Mouse (Mus musculus) intestine, postnatal 0 days (tissue): Measurements from ENCODE around the gene Ctf2. TPM values are rescaled to one million over a fixed set of nuclear protein-coding genes. Genes with fewer than 3 reads are reported as not detected.
A peak's percentile ranks its signal among the peaks of the same experiment; 100 is the strongest.
"Not testable (repeated sequence)": the region's sequence is repeated elsewhere in the genome, so short reads cannot be mapped to it uniquely, and the experiment has no call there.

ENCODE experiments used
- ATAC-seq: fragments of 200-750 bp; cut with Nextera tagmentation; 2 replicates; pipeline ENCODE4 v1.8.0; 2017; ENCODE audit warnings: mild to moderate bottlenecking, moderate TSS enrichment, moderate library complexity
- H3K27ac ChIP-seq: fragments of 300-500 bp; sonication (generic); 2 replicates; pipeline ENCODE4 v1.5.1; 2014; ENCODE audit warnings: mild to moderate bottlenecking, low read depth, low read length, moderate library complexity
- H3K27me3 ChIP-seq: fragments of 300-500 bp; sonication (generic); replicated peaks from 2 replicates; pipeline ENCODE4 v1.6.1; 2014; ENCODE audit warnings: low read length, mixed read lengths; ENCODE audit not compliant: control insufficient read depth, insufficient read depth
- H3K36me3 ChIP-seq: fragments of 300-500 bp; sonication (generic); 2 replicates; pipeline ENCODE4 v1.6.1; 2014; ENCODE audit warnings: mild to moderate bottlenecking, moderate library complexity; ENCODE audit not compliant: control insufficient read depth, insufficient read depth
- H3K4me1 ChIP-seq: fragments of 300-500 bp; sonication (generic); replicated peaks from 2 replicates; pipeline ENCODE4 v1.6.1; 2014; ENCODE audit warnings: antibody characterized with exemption, low read length, mixed read lengths; ENCODE audit not compliant: control insufficient read depth, insufficient read depth
- H3K4me2 ChIP-seq: fragments of 300-500 bp; sonication (generic); replicated peaks from 2 replicates; pipeline ENCODE4 v1.6.1; 2014; ENCODE audit warnings: low read depth, mild to moderate bottlenecking, moderate library complexity
- H3K4me3 ChIP-seq: fragments of 300-500 bp; sonication (generic); 2 replicates; pipeline ENCODE4 v1.5.1; 2014; ENCODE audit warnings: low read depth, low read length
- H3K9ac ChIP-seq: fragments of 300-500 bp; sonication (generic); 2 replicates; pipeline ENCODE4 v1.6.1; 2014; ENCODE audit warnings: mild to moderate bottlenecking, low read depth, low read length
- H3K9me3 ChIP-seq: fragments of 300-500 bp; sonication (generic); 2 replicates; pipeline ENCODE4 v1.6.1; 2016; ENCODE audit warnings: mixed run types; ENCODE audit not compliant: control insufficient read depth
- CTCF ChIP-seq: sonication (generic); IDR thresholded peaks from 2 replicates; pipeline ENCODE4 v1.5.1; 2016; ENCODE audit warnings: low read depth, mild to moderate bottlenecking, control low read depth, antibody characterized with exemption, moderate library complexity
- WGBS: fragments of 180-500 bp; shearing (Covaris S2); extraction: QIAGEN DNeasy Blood & Tissue Kit; methylation state at CpG from one replicate; pipeline ENCODE4 v1.1.7; 2014; 5-methylcytosine and 5-hydroxymethylcytosine counted together
- polyA plus RNA-seq: library from polyadenylated mRNA; unstranded; fragments of >200 nt; fragmentation: Nextera tagmentation; extraction: Ambion mirVana; gene quantifications from 2 replicates; pipeline ENCODE4 v1.2.1, GENCODE M21; 2015

Gene Ctf2
- not detected in 2 replicates for polyA plus RNA-seq

DNA sequence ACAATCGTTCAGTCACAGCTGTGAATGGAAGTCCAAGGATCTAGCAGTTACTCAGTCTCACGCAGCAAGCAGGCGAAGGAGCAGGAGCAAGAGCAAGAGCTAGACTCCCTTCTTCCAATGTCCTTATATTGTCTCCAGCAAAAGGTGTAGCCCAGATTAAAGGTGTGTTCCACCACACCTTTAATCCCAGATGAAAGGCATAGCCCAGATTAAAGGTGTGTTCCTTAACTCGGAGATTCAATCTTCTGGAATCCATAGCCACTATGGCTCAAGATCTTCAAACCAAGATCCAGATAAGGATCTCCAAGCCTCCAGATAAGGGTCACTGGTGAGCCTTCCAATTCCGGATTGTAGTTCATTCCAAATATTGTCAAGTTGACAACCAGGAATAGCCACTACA is at the start of gene Ctf2:
Ctf2 (minus strand) TSS at position 101 of the 400 bp plus-strand sequence.
- not testable (repeated sequence) for H3K27me3 ChIP-seq, ATAC-seq, H3K27ac ChIP-seq, H3K4me1 ChIP-seq, H3K4me2 ChIP-seq, H3K9ac ChIP-seq, H3K36me3 ChIP-seq, H3K4me3 ChIP-seq, H3K9me3 ChIP-seq
- no CpG with 5 or more reads among the region's 5 CpGs for WGBS

DNA sequence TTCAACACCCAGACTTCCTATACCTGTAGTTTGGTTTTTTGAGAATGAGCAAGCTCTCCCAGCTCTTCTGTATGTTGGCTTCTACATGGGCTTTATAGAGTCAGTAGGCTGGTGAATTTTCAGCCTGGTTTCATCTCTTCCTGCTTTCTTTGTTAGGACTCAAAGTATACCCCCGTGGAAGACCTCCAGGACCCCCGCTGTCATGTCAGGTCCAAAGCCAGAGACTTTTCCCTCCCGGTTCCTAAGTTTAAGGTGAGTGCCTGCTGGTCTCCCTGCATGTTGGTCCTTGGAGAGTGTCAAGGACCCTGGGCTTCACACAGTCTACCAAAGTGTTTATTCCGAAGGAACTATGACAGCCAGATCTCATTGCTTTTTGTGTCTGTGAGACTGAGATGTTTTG is 46.4 kb upstream of the Ctf2 start:
- H3K9ac ChIP-seq = peak overlapping the region; percentile 96
- H3K27me3 ChIP-seq = no peaks in the 10 kb centered on the region
- ATAC-seq = no peak
- no peak overlapping the region for H3K27ac ChIP-seq
- H3K9me3 ChIP-seq = no peaks in the 10 kb centered on the region
- H3K4me3 ChIP-seq = peak overlapping the region; percentile 85
- 0 out of 2 replicates have a peak, but pooled peaks cover 4% of the 10 kb centered on the region for H3K4me1 ChIP-seq
- H3K4me2 ChIP-seq = peak overlapping the region; percentile 85
- no peak for TF ChIP-seq CTCF
- H3K36me3 ChIP-seq = peaks cover 25% of the 10 kb centered on the region
- 79% methylated on average over 4 of the region's 4 CpGs for WGBS

DNA sequence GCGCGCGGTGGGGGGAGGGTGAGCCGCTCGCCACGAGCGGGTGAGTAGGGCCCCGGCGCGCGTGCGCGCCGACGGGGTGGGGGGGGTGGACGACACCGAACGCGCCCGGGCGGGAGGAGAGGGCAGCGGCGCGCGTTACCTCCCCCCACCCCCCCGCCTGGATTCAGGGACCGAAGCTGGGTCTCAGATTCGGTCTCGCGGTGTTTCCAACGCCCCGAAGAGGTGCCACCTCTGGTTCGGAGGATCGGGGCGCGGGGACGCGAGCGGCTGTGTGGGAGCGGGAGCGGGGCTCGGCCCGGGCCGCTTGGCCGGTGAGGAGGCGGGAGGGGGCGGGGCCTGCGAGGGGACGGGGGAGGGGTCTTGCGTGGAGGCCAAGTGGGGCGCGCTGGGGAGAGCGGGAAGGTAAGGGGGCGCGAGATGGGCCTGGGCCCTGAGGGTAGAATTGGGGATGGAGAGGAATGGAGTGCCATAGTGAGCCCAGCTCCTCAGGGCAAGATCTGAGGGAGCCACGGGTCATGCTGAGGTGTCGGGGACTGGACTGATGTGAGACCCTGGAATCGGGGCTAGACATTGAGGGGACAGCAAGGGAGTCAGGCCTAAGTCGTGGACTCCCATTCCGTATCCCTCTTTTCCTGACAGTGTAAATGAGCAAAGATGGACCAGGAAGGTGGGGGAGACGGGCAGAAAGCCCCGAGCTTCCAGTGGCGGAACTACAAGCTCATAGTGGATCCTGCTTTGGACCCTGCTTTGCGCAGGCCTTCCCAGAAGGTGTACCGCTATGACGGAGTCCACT is 45.7 kb upstream of the Ctf2 start:
- H3K36me3 ChIP-seq = peaks cover 25% of the 10 kb centered on the region
- WGBS = 3% methylated on average over 49 of the region's 66 CpGs

DNA sequence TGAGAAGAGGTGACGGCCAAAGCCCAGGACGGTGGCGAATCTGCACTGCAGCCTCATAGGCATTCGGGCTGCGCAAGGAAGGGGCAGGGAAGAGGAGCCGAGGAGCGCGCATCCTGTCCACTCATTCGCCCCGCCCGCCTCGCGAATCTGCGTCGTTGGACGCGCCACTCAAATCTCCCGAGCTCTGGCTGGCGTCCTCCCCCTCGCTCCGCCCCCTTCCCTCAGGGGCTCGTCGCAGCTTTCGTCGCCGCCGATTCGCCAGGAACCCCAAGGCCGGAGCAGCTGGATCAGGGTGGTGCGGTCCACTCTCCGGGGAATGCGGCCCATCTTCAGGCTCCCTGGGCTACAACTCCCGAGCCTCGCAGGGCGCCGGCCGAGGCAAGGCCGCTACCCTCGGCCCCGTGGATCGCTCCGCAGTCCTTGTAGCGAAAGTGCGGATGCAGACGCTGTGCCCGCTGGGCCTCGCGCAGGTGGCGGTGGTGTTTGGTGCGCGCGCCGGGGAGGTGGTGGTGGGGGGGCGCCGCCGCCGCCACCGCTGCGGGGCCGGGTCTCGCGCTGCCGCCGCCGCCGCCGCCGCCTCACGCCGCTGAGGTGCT is 45.0 kb upstream of the Ctf2 start:
- Histone ChIP-seq H3K4me1 (0 out of 2 replicates have a peak, but pooled peaks cover 4% of the 10 kb centered on the region), H3K36me3 (peaks cover 18% of the 10 kb centered on the region), H3K4me2 (peak overlapping the region; percentile 85), H3K27me3 (no peaks in the 10 kb centered on the region), H3K9me3 (no peaks in the 10 kb centered on the region), H3K27ac (peak overlapping the region; percentile 98), H3K9ac (peak overlapping the region; percentile 96), H3K4me3 (peak overlapping the region; percentile 85)
- WGBS = under 1% methylated on average over 66 of the region's 70 CpGs
- no peak for TF ChIP-seq CTCF
- ATAC-seq = peak; percentile 92

More for the DNA sequence above, 45.7 kb upstream of the Ctf2 start:
- H3K4me1 ChIP-seq = 0 out of 2 replicates have a peak, but pooled peaks cover 4% of the 10 kb centered on the region
- no peak for TF ChIP-seq CTCF
- peak overlapping the region; percentile 98 for H3K27ac ChIP-seq
- H3K27me3 ChIP-seq = no peaks in the 10 kb centered on the region
- no peaks in the 10 kb centered on the region for H3K9me3 ChIP-seq
- peak overlapping the region; percentile 96 for H3K9ac ChIP-seq
- peak; percentile 22 for ATAC-seq
- H3K4me3 ChIP-seq = peak overlapping the region; percentile 85
- H3K4me2 ChIP-seq = peak overlapping the region; percentile 85

DNA sequence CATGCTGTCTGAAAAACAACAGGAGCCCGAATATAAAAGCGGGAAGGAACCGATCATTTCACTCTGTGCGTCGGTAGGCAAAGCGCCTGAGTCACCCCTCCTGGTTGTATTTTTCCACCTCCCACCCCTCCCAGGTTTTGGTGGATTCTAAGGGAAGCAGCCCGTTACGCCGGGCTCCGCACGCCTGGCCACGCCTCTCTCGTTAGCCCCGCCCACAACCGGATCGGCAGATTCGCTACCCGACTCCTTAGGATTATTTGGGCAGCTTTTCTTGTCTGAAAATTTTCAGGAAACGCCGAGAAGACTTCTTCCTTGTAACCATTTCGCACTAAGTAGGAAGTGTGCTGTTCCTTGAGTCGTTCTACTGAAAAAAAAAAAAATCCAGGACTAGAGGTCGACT is 44.5 kb upstream of the Ctf2 start, which contains the start of gene Setd1a:
Setd1a (plus strand) TSS at position 245 of the 400 bp plus-strand sequence.
- H3K36me3 ChIP-seq = peaks cover 13% of the 10 kb centered on the region
- 0% methylated on average over 23 of the region's 23 CpGs for WGBS

DNA sequence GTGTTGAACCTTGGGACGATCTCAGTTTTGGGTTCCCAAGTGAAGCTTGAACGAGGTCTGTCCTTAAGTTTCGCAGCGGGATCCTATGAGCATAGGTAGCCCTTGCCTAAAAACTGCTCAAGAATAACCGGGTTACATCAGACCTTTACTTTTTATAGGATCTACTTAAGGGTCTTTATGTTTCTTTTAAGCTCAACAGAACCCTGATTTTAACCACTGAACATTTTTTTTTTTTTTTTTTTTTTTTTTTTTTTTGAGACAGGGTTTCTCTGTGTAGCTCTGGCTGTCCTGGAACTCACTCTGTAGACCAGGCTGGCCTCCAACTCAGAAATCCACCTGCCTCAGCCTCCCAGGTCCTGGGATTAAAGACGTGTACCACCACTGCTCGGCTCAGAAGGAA is 43.9 kb upstream of the Ctf2 start:
- H3K9ac ChIP-seq, H3K27me3 ChIP-seq, H3K4me1 ChIP-seq, H3K9me3 ChIP-seq, H3K27ac ChIP-seq, H3K36me3 ChIP-seq, ATAC-seq: not testable (repeated sequence)
- WGBS = 68% methylated on average over 7 of the region's 7 CpGs
- Histone ChIP-seq H3K4me3 (peak overlapping the region; percentile 85), H3K4me2 (peak overlapping the region; percentile 85)

More for the DNA sequence above, 44.5 kb upstream of the Ctf2 start, which contains the start of gene Setd1a:
- H3K4me1 ChIP-seq = 0 out of 2 replicates have a peak, but pooled peaks cover 4% of the 10 kb centered on the region
- peak within 1 kb of the TSS; percentile 85 for H3K4me2 ChIP-seq
- ATAC-seq = peak; percentile 50
- peak within 1 kb of the TSS; percentile 98 for H3K27ac ChIP-seq
- H3K4me3 ChIP-seq = peak within 1 kb of the TSS; percentile 85
- H3K9ac ChIP-seq = peak within 1 kb of the TSS; percentile 96
- H3K9me3 ChIP-seq = no peaks in the 10 kb centered on the region
- TF ChIP-seq CTCF = no peak
- H3K27me3 ChIP-seq = no peaks in the 10 kb centered on the region
